Mouse (Mus musculus) layer of hippocampus, postnatal 25 days (tissue): ENCODE data around the gene Cog3. TPM values are rescaled to one million over a fixed set of nuclear protein-coding genes. Genes with fewer than 3 reads are reported as not detected.

Source experiments
- DNase-seq, 2 experiments: peaks; one replicate each; pipeline ENCODE4 v3.0.0; 2022; ENCODE audit warnings: mixed read lengths in 2 of 2, low spot score in 1 of 2; ENCODE audit errors: extremely low spot score in 1 of 2
- total RNA-seq, 2 experiments: library from RNA; stranded (reverse); gene quantifications; 2 replicates each; pipeline ENCODE4 v1.2.3; 2021

The Cog3 gene
- total RNA-seq, 2 experiments from 2014 or later = 22.5 to 25.5 TPM

DNA sequence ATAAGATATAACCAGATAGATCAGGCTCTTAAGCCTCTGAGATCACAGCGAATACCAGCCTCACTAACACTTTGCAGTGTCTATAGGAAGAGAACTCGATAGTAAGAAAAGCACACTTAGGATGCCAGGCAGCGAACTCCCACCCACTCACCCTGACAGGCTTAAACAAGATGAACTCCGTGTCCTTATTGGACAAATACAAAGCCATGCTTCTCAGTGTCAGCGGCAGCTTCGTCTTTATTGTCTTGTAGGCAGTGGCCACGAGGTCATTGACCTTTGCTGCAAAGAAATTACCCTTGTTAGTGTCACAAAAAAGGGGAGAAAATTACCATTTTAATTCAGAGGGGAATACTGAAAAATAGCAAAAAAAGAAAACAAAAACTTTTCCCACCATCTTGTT lies 46.5 kb downstream of the Cog3 start:
- DNase-seq = no peak

DNA sequence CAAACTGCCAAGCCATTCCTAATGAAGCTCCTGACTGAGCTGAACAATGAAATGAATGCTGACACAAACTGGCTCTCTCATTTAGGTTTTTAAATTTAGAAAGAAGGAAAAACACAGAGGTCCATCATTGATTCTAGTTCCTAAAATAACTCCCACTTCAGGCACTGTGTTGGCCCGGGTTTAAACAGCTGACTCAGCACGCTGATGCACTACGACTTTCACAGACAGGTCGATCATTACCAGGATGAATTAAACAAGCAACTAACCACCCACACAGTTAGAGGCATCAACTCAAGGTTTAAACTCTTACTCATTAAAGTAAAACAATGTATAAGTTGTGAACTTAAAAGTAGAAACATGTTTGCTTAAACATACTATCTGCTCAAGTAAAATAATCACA lies 47.7 kb downstream of the Cog3 start:
- no peak for DNase-seq

DNA sequence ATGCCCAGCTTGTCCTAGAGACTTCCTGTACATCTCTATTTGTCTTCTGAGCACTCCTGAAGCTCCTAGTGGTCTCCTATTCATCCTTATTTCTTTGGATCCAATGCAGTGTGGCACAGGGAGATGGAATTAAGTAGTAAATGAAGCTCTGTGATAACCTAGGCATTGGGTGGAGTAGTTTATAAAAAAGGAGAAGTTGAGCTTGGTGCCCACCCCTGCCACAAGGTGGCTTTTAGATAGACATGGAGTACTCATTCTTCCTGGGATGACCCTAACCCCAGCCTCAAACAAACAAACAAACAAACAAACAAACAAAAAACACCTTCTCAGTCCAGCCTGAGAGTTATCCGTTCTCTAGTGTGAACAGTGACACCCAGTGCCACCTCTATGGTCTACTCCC lies 56.4 kb downstream of the Cog3 start:
- DNase-seq = no peak

DNA sequence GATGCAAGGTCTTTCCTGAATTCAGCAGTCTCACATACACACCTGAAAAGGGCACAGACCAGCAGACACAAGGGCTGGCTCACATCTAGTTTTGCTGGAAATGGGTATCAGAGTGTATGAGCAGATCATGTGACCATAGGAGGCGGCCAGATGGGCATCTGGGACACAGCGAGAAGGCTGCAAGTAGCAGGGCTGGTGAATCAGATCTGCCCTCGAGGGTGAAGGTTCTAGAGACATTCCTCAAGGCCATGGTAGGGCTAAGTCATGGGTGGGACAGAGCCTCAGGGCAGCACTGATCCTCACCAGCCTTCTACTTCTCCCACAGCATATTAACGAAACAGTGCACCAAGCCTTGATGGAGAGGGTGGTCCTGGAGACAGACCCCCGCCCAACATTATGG lies 58.2 kb downstream of the Cog3 start:
- no peak for DNase-seq

DNA sequence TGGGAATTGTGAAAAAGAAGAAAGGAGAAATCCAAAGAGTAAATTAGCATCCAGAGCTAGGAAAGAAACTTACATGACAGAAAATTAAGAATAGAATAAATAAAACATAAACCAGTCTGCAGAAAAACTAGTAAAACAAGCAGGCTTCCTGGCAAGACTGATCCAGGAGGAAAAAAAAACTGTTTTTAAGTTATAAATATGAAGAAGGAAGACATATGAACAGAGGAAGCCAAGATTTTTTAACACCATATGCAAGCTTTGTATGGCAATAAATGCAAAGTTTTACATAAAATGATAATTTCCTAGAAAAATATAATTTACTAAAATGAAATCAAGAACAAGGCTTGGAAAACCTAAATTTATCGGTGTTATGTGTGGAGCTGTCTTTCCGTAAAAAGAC lies 63.9 kb downstream of the Cog3 start:
- no peak for DNase-seq

DNA sequence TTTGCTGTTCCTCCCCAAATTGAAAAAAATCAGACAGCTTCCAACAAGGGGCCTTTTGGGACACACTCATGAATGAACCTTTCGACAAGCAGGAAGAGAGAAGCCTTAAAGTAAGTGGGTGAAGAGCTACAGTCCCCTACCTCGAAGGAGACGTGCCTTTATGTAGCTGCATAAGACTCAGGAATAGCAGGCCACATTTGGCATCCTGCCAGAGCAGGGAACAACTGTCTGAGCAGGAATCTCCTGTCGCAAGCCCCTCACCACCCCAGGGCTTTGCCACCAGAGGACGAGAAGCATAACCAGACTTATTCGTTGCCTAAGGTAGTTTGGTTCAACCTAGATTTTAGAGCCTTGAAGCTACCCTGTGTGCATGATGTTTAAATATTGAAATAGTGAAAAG lies 78.0 kb downstream of the Cog3 start:
- no peak for DNase-seq

DNA sequence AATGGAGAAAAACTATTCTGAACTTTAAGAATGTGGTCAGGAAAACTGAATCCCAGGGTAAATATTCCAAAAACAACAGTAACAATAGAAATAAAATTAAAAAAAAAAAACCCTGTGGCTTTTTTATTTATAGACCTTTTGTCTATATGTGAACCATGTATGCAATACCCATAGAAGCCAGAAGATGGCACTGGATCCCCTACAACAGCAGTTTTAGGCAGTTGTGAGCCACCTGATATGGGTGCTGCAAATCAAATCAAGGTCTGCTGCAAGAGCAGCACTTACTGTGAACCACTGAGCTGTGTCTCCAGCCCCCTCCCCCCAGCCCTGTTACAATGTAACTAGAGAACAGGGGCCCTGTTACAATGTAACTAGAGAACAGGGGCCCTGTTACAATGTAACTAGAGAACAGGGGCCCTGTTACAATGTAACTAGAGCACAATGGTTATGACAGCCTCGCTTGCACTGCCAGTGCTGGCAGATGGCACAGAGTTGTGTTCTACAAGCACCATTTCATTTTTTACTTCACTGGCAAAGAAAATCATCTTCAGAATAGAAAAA lies 85.2 kb downstream of the Cog3 start:
- DNase-seq = no peak

DNA sequence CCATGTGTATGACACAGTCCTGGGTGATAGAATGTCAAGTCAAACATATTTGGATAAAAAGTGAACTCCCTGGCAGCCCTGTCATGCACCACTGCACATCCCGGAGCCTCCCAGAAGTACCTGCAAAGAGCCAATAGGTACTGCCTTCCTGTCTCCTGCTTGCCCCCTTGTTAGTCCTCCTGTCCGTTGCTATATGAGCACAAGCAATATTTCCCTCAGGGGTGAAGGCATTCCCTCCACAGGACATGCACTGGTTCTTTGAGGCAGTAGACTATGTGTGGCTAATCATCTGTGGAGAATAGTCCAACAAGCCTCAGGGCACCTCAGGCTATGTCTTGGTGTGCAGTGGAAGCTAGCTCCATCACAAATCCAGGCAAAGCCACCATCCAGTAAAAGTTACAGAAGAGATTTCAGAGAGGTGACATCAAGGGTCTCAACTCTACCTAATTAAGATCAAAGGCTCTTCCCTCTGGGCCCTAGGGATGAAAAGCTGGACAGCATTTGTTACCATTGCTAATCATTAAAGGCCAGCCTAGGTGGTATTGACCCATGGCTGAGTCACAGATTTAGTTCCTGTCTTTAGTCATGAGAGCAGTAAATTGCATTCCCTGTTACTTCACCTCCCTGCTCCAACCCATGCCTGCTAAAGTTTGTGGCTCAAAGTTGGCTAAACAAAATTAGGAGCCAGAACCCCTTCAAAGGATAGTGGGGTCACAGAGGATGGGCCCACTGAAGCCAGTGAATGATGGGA lies 88.7 kb downstream of the Cog3 start:
- no peak for DNase-seq

DNA sequence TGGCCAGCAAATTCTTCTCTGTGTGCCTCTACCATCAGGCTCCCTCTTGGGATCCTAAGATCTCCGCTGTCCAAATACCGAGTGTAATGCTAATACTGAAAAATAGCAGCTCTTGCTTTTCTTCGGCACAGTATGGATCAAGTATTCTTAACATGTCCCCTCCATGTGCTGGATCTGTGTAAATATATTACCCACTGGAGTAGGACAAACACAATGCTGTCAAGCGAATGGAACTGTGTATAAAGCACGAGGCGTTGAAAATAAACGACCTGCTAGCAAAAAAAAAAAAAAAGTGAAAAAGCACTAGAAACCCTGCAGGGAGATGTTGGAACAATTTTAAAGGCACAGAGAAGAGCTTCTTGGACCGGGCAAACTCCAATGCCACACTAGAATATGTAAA lies 92.8 kb downstream of the Cog3 start:
- no peak for DNase-seq

DNA sequence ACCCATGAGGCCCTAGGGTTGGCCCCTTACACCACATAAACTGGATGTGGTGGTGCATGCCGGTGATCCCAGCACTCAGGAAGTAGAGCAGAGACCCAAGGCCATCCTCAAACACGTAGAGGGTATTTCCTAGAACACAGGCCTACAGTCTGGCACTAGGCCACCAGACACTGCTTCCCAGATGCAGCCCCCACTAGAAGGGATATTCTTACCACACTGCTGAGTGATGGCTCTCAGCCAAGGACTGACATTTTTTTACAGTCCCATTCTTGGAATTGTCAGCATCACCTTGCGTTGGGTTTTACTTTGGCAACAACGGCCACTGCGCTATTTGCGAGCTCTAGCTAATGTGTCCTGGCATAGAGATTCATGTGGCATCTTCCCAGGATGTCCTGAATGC lies 93.4 kb downstream of the Cog3 start:
- no peak for DNase-seq

Other genes with a start within 250 kb of the Cog3 start
- gene Spert, start 161.4 kb downstream of the Cog3 start, total RNA-seq = not detected
- not detected for gene Erich6b, start 112.3 kb downstream of the Cog3 start, total RNA-seq
- 10 to 100 TPM; 10.9 to 14.7 TPM for gene Slc25a30, start 32.5 kb upstream of the Cog3 start, total RNA-seq
- 1,000 to 10,000 TPM in 1 of 2 experiments, 100 to 1,000 TPM in 1; 935 to 1,046 TPM for gene Tpt1, start 90.6 kb upstream of the Cog3 start, total RNA-seq
- gene Kctd4, start 200.5 kb upstream of the Cog3 start, total RNA-seq = 10 to 100 TPM; 55.4 to 56.9 TPM